Mouse (Mus musculus): Measurements from ENCODE around the gene Rbm34.

GRCm38 (mm10) chr8:126921432-126921831, 49.4 kb downstream of the Rbm34 start:
- TF ChIP-seq FLI1 (IDR thresholded peaks at IDR 0.05; ENCODE audit: low read length) = no peak
- TF ChIP-seq GATA1 (IDR thresholded peaks at IDR 0.05; ENCODE audit: borderline replicate concordance, low read length) = no peak
